ENCODE assay signal across 9 mouse cellular contexts in genomic region chr8:78436071-78436651, GRCm38 (mm10). TPM values are rescaled to one million over a fixed set of nuclear protein-coding genes. Genes with fewer than 3 reads are reported as not detected.
DNase-seq lines count a peak whose midpoint lies in the region; ATAC-seq lines count a peak whose summit lies in the region.
"Had no signal": no experiment of that assay in that cellular context is flagged by ENCODE, and none has a peak within 500 bp of the region (broad histone marks: within the 10 kb centered on the region; RNA-seq: fewer than 3 reads in every experiment).

Gene Pou4f2 (minus strand): TSS chr8:78436645.

- H3K4me1 ChIP-seq in brown adipose tissue, adult 24 weeks (ENCODE audit: control insufficient read depth, insufficient read depth, insufficient read length, low read length): no peaks in the 10 kb centered on the region
- peaks cover 40% of the 10 kb centered on the region for H3K4me1 ChIP-seq in forebrain, embryonic 15.5 days
- H3K4me1 ChIP-seq in neural tube, embryonic 15.5 days: peaks cover 40% of the 10 kb centered on the region

- H3K9ac ChIP-seq in forebrain, embryonic 15.5 days (replicated peaks): peak within 1 kb of the TSS; percentile 31
- H3K9ac ChIP-seq in neural tube, embryonic 15.5 days (replicated peaks): peak within 1 kb of the TSS; percentile 40

- H3K27ac ChIP-seq in brown adipose tissue, adult 24 weeks (replicated peaks; ENCODE audit: low read depth, low read length): no peak within 1 kb of the TSS
- H3K27ac ChIP-seq in forebrain, embryonic 15.5 days (replicated peaks): no peak within 1 kb of the TSS
- peak within 1 kb of the TSS; percentile 30 for H3K27ac ChIP-seq in neural tube, embryonic 15.5 days (replicated peaks)
- H3K27ac ChIP-seq: macrophage had no signal

- WGBS in forebrain, embryonic 15.5 days: under 1% methylated on average over 54 of the region's 54 CpGs
- WGBS in neural tube, embryonic 15.5 days: under 1% methylated on average over 53 of the region's 54 CpGs

- H3K4me2 ChIP-seq in forebrain, embryonic 15.5 days (replicated peaks): peak within 1 kb of the TSS; percentile 89
- H3K4me2 ChIP-seq in neural tube, embryonic 15.5 days: peak within 1 kb of the TSS; percentile 90

- H3K36me3 ChIP-seq in forebrain, embryonic 15.5 days: no peaks in the 10 kb centered on the region
- H3K36me3 ChIP-seq in neural tube, embryonic 15.5 days: no peaks in the 10 kb centered on the region

- H3K4me3 ChIP-seq in brown adipose tissue, adult 24 weeks (ENCODE audit: insufficient read depth, low read depth, low read length): peak within 1 kb of the TSS; percentile 32; the same call in 1 of the 2 replicates
- peak within 1 kb of the TSS; percentile 42 for H3K4me3 ChIP-seq in forebrain, embryonic 15.5 days
- H3K4me3 ChIP-seq in neural tube, embryonic 15.5 days (replicated peaks): peak within 1 kb of the TSS; percentile 47

- peak; percentile 67 for ATAC-seq in forebrain, embryonic 15.5 days (replicated peaks)
- peak; percentile 46 for ATAC-seq in neural tube, embryonic 15.5 days (ENCODE audit: low FRiP score)
- no peak for ATAC-seq in activated CD4-positive, CD25-positive, alpha-beta regulatory T cell, adult 4 months

- H3K9me3 ChIP-seq in forebrain, embryonic 15.5 days: no peaks in the 10 kb centered on the region
- H3K9me3 ChIP-seq in neural tube, embryonic 15.5 days (replicated peaks): no peaks in the 10 kb centered on the region

- H3K27me3 ChIP-seq in forebrain, embryonic 15.5 days: peaks cover 84% of the 10 kb centered on the region
- peaks cover 71% of the 10 kb centered on the region for H3K27me3 ChIP-seq in neural tube, embryonic 15.5 days (replicated peaks)

- intact Hi-C loops in left cerebral cortex, postnatal 4 days (cut with DNase I): no loop called here

- DNase-seq in left cerebral cortex, adult 11 months (ENCODE audit: low spot score): peak; percentile 6
- DNase-seq in left cerebral cortex, adult 9 months (ENCODE audit: low spot score in 2 of 2): no peak
- DNase-seq in left cerebral cortex, postnatal 4 days: peak; percentile 31
- DNase-seq in spleen, adult 18-20 months: no peak

RNA-seq across cellular contexts. Expression of gene Pou4f2, which starts in this region (rescaled TPM):
- polyA plus RNA-seq in brown adipose tissue, adult 24 weeks (2012; ENCODE audit: insufficient read depth, insufficient read length, missing spikeins): not detected in 2 replicates
- 0.09 TPM in 1 of 2 replicates, not detected in the other for polyA plus RNA-seq in forebrain, embryonic 15.5 days (2015; fragmentation: Nextera tagmentation; extraction: Ambion mirVana)
- under 1 TPM in 1 of 2 experiments, not detected in 1; 0.12 TPM for total RNA-seq in left cerebral cortex, postnatal 4 days (2021)
- polyA plus RNA-seq in neural tube, embryonic 15.5 days (2015; fragmentation: Nextera tagmentation; extraction: Ambion mirVana): 2.4 and 3.3 TPM in 2 replicates
- polyA plus RNA-seq in activated CD4-positive, CD25-positive, alpha-beta regulatory T cell, adult 4 months (2017; shearing (Covaris generic)): not detected
- polyA plus RNA-seq: macrophage had no signal

Comparison
In these comparisons a context has a peak if more than half of its experiments do, and no peak if none do; other contexts are left out.
1. Peak in ATAC-seq, H3K4me3 ChIP-seq, H3K9ac ChIP-seq and H3K4me2 ChIP-seq in forebrain, embryonic 15.5 days; RNA of the gene not detected or under 1 TPM.
2. Peak in DNase-seq in left cerebral cortex, postnatal 4 days; RNA of the gene not detected or under 1 TPM.